Mouse (Mus musculus): ENCODE results near the gene D630003M21Rik. TPM values are rescaled to one million over a fixed set of nuclear protein-coding genes. Genes with fewer than 3 reads are reported as not detected.

D630003M21Rik gene
- polyA plus RNA-seq, 1 experiment = 3.1 TPM

GRCm38 (mm10) chr2:158152685-158153309 is 76.2 kb downstream of the D630003M21Rik start:
- no peak for TF ChIP-seq CTCF (IDR thresholded peaks at IDR 0.05; ENCODE audit: borderline replicate concordance, control insufficient read depth, extremely low read depth, insufficient read depth, low read length, poor library complexity)
- TF ChIP-seq POLR2A (IDR thresholded peaks at IDR 0.05; ENCODE audit: control insufficient read depth, extremely low read depth, insufficient read depth, low read length, poor library complexity) = no peak
- 66% methylated on average over 6 of the region's 6 CpGs for WGBS
- H3K27me3 ChIP-seq (ENCODE audit: control insufficient read depth, insufficient read depth, low read length) = no peaks in the 10 kb centered on the region
- no peak overlapping the region for H3K4me3 ChIP-seq (ENCODE audit: control insufficient read depth, insufficient read depth, low read length)
- no peak for DNase-seq
- H3K27ac ChIP-seq (ENCODE audit: control insufficient read depth, insufficient read depth, low read length) = no peak overlapping the region
- no peaks in the 10 kb centered on the region for H3K36me3 ChIP-seq (ENCODE audit: control insufficient read depth, insufficient read depth, low read length)
- peaks cover 17% of the 10 kb centered on the region for H3K4me1 ChIP-seq (replicated peaks; ENCODE audit: control insufficient read depth, insufficient read depth, low read length)

- H3K4me3 ChIP-seq (ENCODE audit: control insufficient read depth, insufficient read depth, low read length) = no peak overlapping the region
- DNase-seq = no peak
- 97% methylated on average over 3 of the region's 3 CpGs for WGBS
- H3K27ac ChIP-seq (ENCODE audit: control insufficient read depth, insufficient read depth, low read length) = no peak overlapping the region
- no peaks in the 10 kb centered on the region; the same call in 1 of the 2 replicates for H3K27me3 ChIP-seq (ENCODE audit: control insufficient read depth, insufficient read depth, low read length)
- peaks cover 18% of the 10 kb centered on the region for H3K4me1 ChIP-seq (replicated peaks; ENCODE audit: control insufficient read depth, insufficient read depth, low read length)
- TF ChIP-seq CTCF (IDR thresholded peaks at IDR 0.05; ENCODE audit: borderline replicate concordance, control insufficient read depth, extremely low read depth, insufficient read depth, low read length, poor library complexity) (no peak), POLR2A (IDR thresholded peaks at IDR 0.05; ENCODE audit: control insufficient read depth, extremely low read depth, insufficient read depth, low read length, poor library complexity) (no peak)
- no peaks in the 10 kb centered on the region for H3K36me3 ChIP-seq (ENCODE audit: control insufficient read depth, insufficient read depth, low read length)
Measured at GRCm38 (mm10) chr2:158151077-158151476, 77.9 kb downstream of the D630003M21Rik start.

- Histone ChIP-seq H3K36me3 (ENCODE audit: control insufficient read depth, insufficient read depth, low read length) (no peaks in the 10 kb centered on the region), H3K4me1 (replicated peaks; ENCODE audit: control insufficient read depth, insufficient read depth, low read length) (0 out of 2 replicates have a peak, but pooled peaks cover 3% of the 10 kb centered on the region), H3K4me3 (ENCODE audit: control insufficient read depth, insufficient read depth, low read length) (no peak overlapping the region), H3K27ac (ENCODE audit: control insufficient read depth, insufficient read depth, low read length) (no peak overlapping the region), H3K27me3 (ENCODE audit: control insufficient read depth, insufficient read depth, low read length) (no peaks in the 10 kb centered on the region; the same call in 1 of the 2 replicates)
- TF ChIP-seq POLR2A (IDR thresholded peaks at IDR 0.05; ENCODE audit: control insufficient read depth, extremely low read depth, insufficient read depth, low read length, poor library complexity) (no peak), CTCF (IDR thresholded peaks at IDR 0.05; ENCODE audit: borderline replicate concordance, control insufficient read depth, extremely low read depth, insufficient read depth, low read length, poor library complexity) (no peak)
- 96% methylated on average over 8 of the region's 8 CpGs for WGBS
- no peak for DNase-seq
Measured at GRCm38 (mm10) chr2:158146971-158147370, 82.1 kb downstream of the D630003M21Rik start.

- TF ChIP-seq CTCF (IDR thresholded peaks at IDR 0.05; ENCODE audit: borderline replicate concordance, control insufficient read depth, extremely low read depth, insufficient read depth, low read length, poor library complexity) (peak; percentile 95), POLR2A (IDR thresholded peaks at IDR 0.05; ENCODE audit: control insufficient read depth, extremely low read depth, insufficient read depth, low read length, poor library complexity) (no peak)
- Histone ChIP-seq H3K36me3 (ENCODE audit: control insufficient read depth, insufficient read depth, low read length) (no peaks in the 10 kb centered on the region), H3K27me3 (ENCODE audit: control insufficient read depth, insufficient read depth, low read length) (no peaks in the 10 kb centered on the region; the same call in 1 of the 2 replicates), H3K4me3 (ENCODE audit: control insufficient read depth, insufficient read depth, low read length) (peak within 1 kb of the TSS; percentile 14; the same call in 1 of the 2 replicates), H3K27ac (ENCODE audit: control insufficient read depth, insufficient read depth, low read length) (no peak within 1 kb of the TSS), H3K4me1 (replicated peaks; ENCODE audit: control insufficient read depth, insufficient read depth, low read length) (0 out of 2 replicates have a peak, but pooled peaks cover 3% of the 10 kb centered on the region)
- peak; percentile 83 for DNase-seq
- 4% methylated on average over 33 of the region's 33 CpGs for WGBS
Measured at GRCm38 (mm10) chr2:158146223-158146622, 82.8 kb downstream of the D630003M21Rik start, which contains the start of gene Tgm2. Gene Tgm2 (minus strand): TSS chr2:158146436.

- no peak for DNase-seq
- 85% methylated on average over 5 of the region's 5 CpGs for WGBS
- H3K27ac ChIP-seq (ENCODE audit: control insufficient read depth, insufficient read depth, low read length) = no peak overlapping the region
- H3K36me3 ChIP-seq (ENCODE audit: control insufficient read depth, insufficient read depth, low read length) = no peaks in the 10 kb centered on the region
- no peak for TF ChIP-seq POLR2A (IDR thresholded peaks at IDR 0.05; ENCODE audit: control insufficient read depth, extremely low read depth, insufficient read depth, low read length, poor library complexity)
- no peak for TF ChIP-seq CTCF (IDR thresholded peaks at IDR 0.05; ENCODE audit: borderline replicate concordance, control insufficient read depth, extremely low read depth, insufficient read depth, low read length, poor library complexity)
- H3K4me3 ChIP-seq (ENCODE audit: control insufficient read depth, insufficient read depth, low read length) = no peak overlapping the region
- H3K27me3 ChIP-seq (ENCODE audit: control insufficient read depth, insufficient read depth, low read length) = no peaks in the 10 kb centered on the region; the same call in 1 of the 2 replicates
- H3K4me1 ChIP-seq (replicated peaks; ENCODE audit: control insufficient read depth, insufficient read depth, low read length) = 0 out of 2 replicates have a peak, but pooled peaks cover 3% of the 10 kb centered on the region
Measured at GRCm38 (mm10) chr2:158145528-158146065, 83.4 kb downstream of the D630003M21Rik start.

- DNase-seq = no peak
- H3K36me3 ChIP-seq (ENCODE audit: control insufficient read depth, insufficient read depth, low read length) = no peaks in the 10 kb centered on the region
- H3K27ac ChIP-seq (ENCODE audit: control insufficient read depth, insufficient read depth, low read length) = no peak overlapping the region
- 0 out of 2 replicates have a peak, but pooled peaks cover 3% of the 10 kb centered on the region for H3K4me1 ChIP-seq (replicated peaks; ENCODE audit: control insufficient read depth, insufficient read depth, low read length)
- H3K4me3 ChIP-seq (ENCODE audit: control insufficient read depth, insufficient read depth, low read length) = no peak overlapping the region
- no peaks in the 10 kb centered on the region; the same call in 1 of the 2 replicates for H3K27me3 ChIP-seq (ENCODE audit: control insufficient read depth, insufficient read depth, low read length)
- TF ChIP-seq POLR2A (IDR thresholded peaks at IDR 0.05; ENCODE audit: control insufficient read depth, extremely low read depth, insufficient read depth, low read length, poor library complexity) = no peak
- no peak for TF ChIP-seq CTCF (IDR thresholded peaks at IDR 0.05; ENCODE audit: borderline replicate concordance, control insufficient read depth, extremely low read depth, insufficient read depth, low read length, poor library complexity)
- WGBS = 90% methylated on average over 6 of the region's 6 CpGs
Measured at GRCm38 (mm10) chr2:158144750-158145527, 84.1 kb downstream of the D630003M21Rik start.

Data from thymus, adult 2 months (tissue).